ENCODE assay signal across 7 mouse cellular contexts in the genomic region with DNA sequence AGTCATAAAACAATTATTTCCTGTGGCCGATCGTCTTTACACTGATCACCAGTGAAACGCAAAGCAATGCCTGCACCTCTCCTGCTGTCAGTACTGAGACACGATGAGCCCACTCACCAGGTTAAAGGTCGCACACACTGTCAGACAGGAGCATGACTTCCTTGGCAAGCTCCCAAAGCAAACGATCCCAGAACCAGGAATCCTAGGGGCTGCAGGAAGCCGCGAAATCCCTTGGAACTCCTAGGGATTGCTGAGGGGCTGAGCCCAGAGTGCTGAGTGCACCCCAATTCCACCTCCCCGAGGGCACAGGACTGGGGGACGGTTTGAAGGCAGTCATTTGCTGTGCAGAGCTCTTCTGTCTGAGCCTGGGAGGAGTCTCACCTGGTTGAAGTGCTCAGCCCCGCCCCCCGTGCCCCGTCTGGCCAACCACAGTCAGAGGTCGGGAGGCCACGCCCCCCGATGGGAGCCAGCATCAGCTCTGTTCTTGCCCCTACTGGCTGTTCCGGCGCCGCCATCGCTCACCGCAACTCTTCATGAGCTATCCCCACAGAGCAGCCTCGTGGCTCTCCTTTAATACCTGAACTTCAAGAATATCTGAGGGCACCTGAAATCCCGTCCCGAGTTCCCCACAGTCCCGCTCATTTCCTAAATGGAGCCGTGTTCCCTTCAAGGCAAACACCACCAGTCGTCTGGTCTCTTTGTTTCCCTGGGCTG. TPM values are rescaled to one million over a fixed set of nuclear protein-coding genes. Genes with fewer than 3 reads are reported as not detected.
DNase-seq lines count a peak whose midpoint lies in the region; ATAC-seq and TF ChIP-seq lines count a peak whose summit lies in the region.

No protein-coding gene starts in this region.

- peak; percentile 98 for DNase-seq in MEL (ENCODE audit: low read depth, low spot score)
- DNase-seq in embryonic facial prominence, embryonic 14.5 days (ENCODE audit: low spot score) = peak; percentile 94
- DNase-seq in telencephalon, adult 2 months (ENCODE audit: low read depth, low spot score) = peak; percentile 43

- ATAC-seq in embryonic facial prominence, embryonic 14.5 days (ENCODE audit: low read depth) = peak; percentile 88
- ATAC-seq in hindbrain, embryonic 12.5 days (ENCODE audit: low FRiP score) = peak; percentile 65
- peak; percentile 82 for ATAC-seq in limb, embryonic 15.5 days (ENCODE audit: insufficient number of reproducible peaks, low FRiP score, low TSS enrichment, low read depth)
- peak; percentile 56 for ATAC-seq in midbrain, embryonic 15.5 days (replicated peaks)

- TF ChIP-seq CTCF in MEL (IDR thresholded peaks at IDR 0.05 in 2 of 3, conservative IDR thresholded peaks at IDR 0.05 in 1 of 3; ENCODE audit: control insufficient read depth in 1 of 3, insufficient read depth in 1 of 3, low read depth in 2 of 3, low read length in 3 of 3, poor library complexity in 1 of 3, severe bottlenecking in 1 of 3) = peak in 1 of 3 experiments; percentile 1; a peak in 1 of 6 replicates
- no peak for TF ChIP-seq CTCF in bone marrow macrophage, adult 2 months (IDR thresholded peaks at IDR 0.05; ENCODE audit: low read depth, low read length)

- H3K4me2 ChIP-seq in embryonic facial prominence, embryonic 14.5 days (ENCODE audit: low read depth, low read length) = peak overlapping the region; percentile 69
- H3K4me2 ChIP-seq in hindbrain, embryonic 12.5 days (replicated peaks) = peak overlapping the region; percentile 54
- H3K4me2 ChIP-seq in limb, embryonic 15.5 days = peak overlapping the region; percentile 63
- H3K4me2 ChIP-seq in midbrain, embryonic 15.5 days = peak overlapping the region; percentile 54

- H3K79me2 ChIP-seq in MEL (ENCODE audit: control insufficient read depth, insufficient read depth, low read length, poor library complexity) = peaks cover 2% of the 10 kb centered on the region

- H3K9me3 ChIP-seq in MEL (replicated peaks; ENCODE audit: insufficient read depth, low read length) = no peaks in the 10 kb centered on the region
- H3K9me3 ChIP-seq in embryonic facial prominence, embryonic 14.5 days (ENCODE audit: control insufficient read depth, low read length) = peaks cover 12% of the 10 kb centered on the region; the same call in 1 of the 2 replicates
- H3K9me3 ChIP-seq in hindbrain, embryonic 12.5 days (replicated peaks) = no peaks in the 10 kb centered on the region
- H3K9me3 ChIP-seq in limb, embryonic 15.5 days = no peaks in the 10 kb centered on the region
- no peaks in the 10 kb centered on the region for H3K9me3 ChIP-seq in midbrain, embryonic 15.5 days

- 8% methylated on average over 23 of the region's 27 CpGs for WGBS in embryonic facial prominence, embryonic 14.5 days
- 8% methylated on average over 27 of the region's 27 CpGs for WGBS in hindbrain, embryonic 12.5 days
- WGBS in limb, embryonic 15.5 days = 9% methylated on average over 27 of the region's 27 CpGs
- WGBS in midbrain, embryonic 15.5 days = 11% methylated on average over 27 of the region's 27 CpGs

- no peaks in the 10 kb centered on the region; a peak in 1 of 4 replicates for H3K36me3 ChIP-seq in MEL (ENCODE audit: control insufficient read depth in 1 of 2, insufficient read depth in 2 of 2, low read length in 2 of 2)
- peaks cover 7% of the 10 kb centered on the region for H3K36me3 ChIP-seq in embryonic facial prominence, embryonic 14.5 days (ENCODE audit: control insufficient read depth, insufficient read depth, low read length)
- H3K36me3 ChIP-seq in hindbrain, embryonic 12.5 days = 0 out of 2 replicates have a peak, but pooled peaks cover 3% of the 10 kb centered on the region
- H3K36me3 ChIP-seq in limb, embryonic 15.5 days = peaks cover 5% of the 10 kb centered on the region; the same call in 1 of the 2 replicates
- no peaks in the 10 kb centered on the region for H3K36me3 ChIP-seq in midbrain, embryonic 15.5 days (replicated peaks)

- H3K4me3 ChIP-seq in MEL (ENCODE audit: control insufficient read depth in 1 of 2, insufficient read depth in 1 of 2, low read depth in 2 of 2, low read length in 2 of 2) = peak overlapping the region; percentile 64 to 83
- peak overlapping the region; percentile 21; the same call in 1 of the 2 replicates for H3K4me3 ChIP-seq in bone marrow macrophage, adult 2 months (ENCODE audit: insufficient read depth, low read length)
- H3K4me3 ChIP-seq in embryonic facial prominence, embryonic 14.5 days (ENCODE audit: low read depth, low read length) = peak overlapping the region; percentile 40
- H3K4me3 ChIP-seq in hindbrain, embryonic 12.5 days = peak overlapping the region; percentile 35
- peak overlapping the region; percentile 41 for H3K4me3 ChIP-seq in limb, embryonic 15.5 days
- H3K4me3 ChIP-seq in midbrain, embryonic 15.5 days = peak overlapping the region; percentile 34

- peak in 1 of 2 experiments; percentile 80; a peak in 2 of 4 replicates for TF ChIP-seq POLR2A in MEL (IDR thresholded peaks at IDR 0.05; ENCODE audit: control insufficient read depth in 1 of 2, insufficient read depth in 1 of 2, low read depth in 1 of 2, low read length in 2 of 2, poor library complexity in 1 of 2)
- no peak for TF ChIP-seq POLR2A in bone marrow macrophage, adult 2 months (IDR thresholded peaks at IDR 0.05; ENCODE audit: borderline replicate concordance, low read depth, low read length)

- no peaks in the 10 kb centered on the region for H3K27me3 ChIP-seq in MEL (ENCODE audit: control insufficient read depth in 1 of 2, insufficient read depth in 2 of 2, low read length in 2 of 2)
- H3K27me3 ChIP-seq in embryonic facial prominence, embryonic 14.5 days (replicated peaks; ENCODE audit: control insufficient read depth, insufficient read depth, low read length) = no peaks in the 10 kb centered on the region
- H3K27me3 ChIP-seq in hindbrain, embryonic 12.5 days = no peaks in the 10 kb centered on the region
- no peaks in the 10 kb centered on the region for H3K27me3 ChIP-seq in limb, embryonic 15.5 days
- H3K27me3 ChIP-seq in midbrain, embryonic 15.5 days (replicated peaks) = no peaks in the 10 kb centered on the region

- no peak for TF ChIP-seq EP300 in MEL (IDR thresholded peaks at IDR 0.05; ENCODE audit: low read depth in 1 of 2, low read length in 2 of 2)

- peak overlapping the region; percentile 75 for H3K9ac ChIP-seq in MEL (ENCODE audit: control insufficient read depth, low read depth, low read length, poor library complexity, severe bottlenecking)
- peak overlapping the region; percentile 56 for H3K9ac ChIP-seq in embryonic facial prominence, embryonic 14.5 days (ENCODE audit: low read depth, low read length)
- H3K9ac ChIP-seq in hindbrain, embryonic 12.5 days = peak overlapping the region; percentile 47; the same call in 1 of the 2 replicates
- H3K9ac ChIP-seq in limb, embryonic 15.5 days = no peak overlapping the region; the same call in 1 of the 2 replicates
- peak overlapping the region; percentile 32 for H3K9ac ChIP-seq in midbrain, embryonic 15.5 days

- H3K27ac ChIP-seq in MEL (ENCODE audit: control insufficient read depth, low read depth, low read length) = peak overlapping the region; percentile 50
- H3K27ac ChIP-seq in bone marrow macrophage, adult 2 months (ENCODE audit: insufficient read depth, low read depth, low read length) = peak overlapping the region; percentile 66; the same call in 1 of the 2 replicates
- H3K27ac ChIP-seq in embryonic facial prominence, embryonic 14.5 days (replicated peaks; ENCODE audit: low read depth, low read length) = no peak overlapping the region
- H3K27ac ChIP-seq in hindbrain, embryonic 12.5 days = peak overlapping the region; percentile 62
- H3K27ac ChIP-seq in limb, embryonic 15.5 days = no peak overlapping the region
- peak overlapping the region; percentile 69 for H3K27ac ChIP-seq in midbrain, embryonic 15.5 days

- TF ChIP-seq RAD21 in MEL (IDR thresholded peaks at IDR 0.05; ENCODE audit: low read depth, low read length) = no peak

- H3K4me1 ChIP-seq in MEL (ENCODE audit: control insufficient read depth in 1 of 2, insufficient read depth in 2 of 2, low read length in 2 of 2) = 0 out of 4 replicates have a peak, but pooled peaks cover 0 to 5% of the 10 kb centered on the region in 2 experiments
- H3K4me1 ChIP-seq in bone marrow macrophage, adult 2 months (ENCODE audit: control insufficient read depth, insufficient read depth, low read length) = peaks cover 23% of the 10 kb centered on the region
- 0 out of 2 replicates have a peak, but pooled peaks cover 3% of the 10 kb centered on the region for H3K4me1 ChIP-seq in embryonic facial prominence, embryonic 14.5 days (ENCODE audit: control insufficient read depth, insufficient read depth, low read length)
- peaks cover 5% of the 10 kb centered on the region; the same call in 1 of the 2 replicates for H3K4me1 ChIP-seq in hindbrain, embryonic 12.5 days
- peaks cover 12% of the 10 kb centered on the region for H3K4me1 ChIP-seq in limb, embryonic 15.5 days
- H3K4me1 ChIP-seq in midbrain, embryonic 15.5 days = no peaks in the 10 kb centered on the region

RNA-seq across cellular contexts. Expression of gene 1500011B03Rik, which starts 2.9 kb away (rescaled TPM):
- total RNA-seq in MEL (2012; rRNA removed) = 47.7 and 56.0 TPM in 2 replicates
- polyA plus RNA-seq in MEL (2012; ENCODE audit: insufficient read depth in 1 of 2, insufficient read length in 2 of 2, low read depth in 1 of 2, low replicate concordance in 2 of 2, missing spikeins in 1 of 2) = 10 to 100 TPM in 1 of 2 experiments, not detected in 1; 75.2 TPM
- 32.9 and 35.7 TPM in 2 replicates for polyA plus RNA-seq in bone marrow macrophage, adult 2 months (2012; ENCODE audit: insufficient read depth, insufficient read length, missing spikeins)
- polyA plus RNA-seq in embryonic facial prominence, embryonic 14.5 days (2014; fragmentation: Nextera tagmentation; extraction: Ambion mirVana) = 97.9 and 99.8 TPM in 2 replicates
- polyA plus RNA-seq in hindbrain, embryonic 12.5 days (2016; fragmentation: Nextera tagmentation; extraction: Ambion mirVana) = 165 TPM in 2 replicates
- 73.5 and 76.4 TPM in 2 replicates for polyA plus RNA-seq in limb, embryonic 15.5 days (2015; fragmentation: Nextera tagmentation; extraction: Ambion mirVana)
- 270 and 271 TPM in 2 replicates for polyA plus RNA-seq in midbrain, embryonic 15.5 days (2015; fragmentation: Nextera tagmentation; extraction: Ambion mirVana)

RNA-seq across cellular contexts. Expression of gene 4930519G04Rik, which starts 27.3 kb away (rescaled TPM):
- not detected in 2 replicates for total RNA-seq in MEL (2012; rRNA removed)
- polyA plus RNA-seq in MEL (2012; ENCODE audit: insufficient read depth in 1 of 2, insufficient read length in 2 of 2, low read depth in 1 of 2, low replicate concordance in 2 of 2, missing spikeins in 1 of 2) = not detected
- polyA plus RNA-seq in bone marrow macrophage, adult 2 months (2012; ENCODE audit: insufficient read depth, insufficient read length, missing spikeins) = not detected in 2 replicates
- polyA plus RNA-seq in embryonic facial prominence, embryonic 14.5 days (2014; fragmentation: Nextera tagmentation; extraction: Ambion mirVana) = not detected in 2 replicates
- not detected in 2 replicates for polyA plus RNA-seq in hindbrain, embryonic 12.5 days (2016; fragmentation: Nextera tagmentation; extraction: Ambion mirVana)
- not detected in 2 replicates for polyA plus RNA-seq in limb, embryonic 15.5 days (2015; fragmentation: Nextera tagmentation; extraction: Ambion mirVana)
- not detected in 2 replicates for polyA plus RNA-seq in midbrain, embryonic 15.5 days (2015; fragmentation: Nextera tagmentation; extraction: Ambion mirVana)

RNA-seq across cellular contexts. Expression of gene Gm9936, which starts 32.3 kb away (rescaled TPM):
- total RNA-seq in MEL (2012; rRNA removed) = not detected in 2 replicates
- polyA plus RNA-seq in MEL (2012; ENCODE audit: insufficient read depth in 1 of 2, insufficient read length in 2 of 2, low read depth in 1 of 2, low replicate concordance in 2 of 2, missing spikeins in 1 of 2) = not detected
- polyA plus RNA-seq in bone marrow macrophage, adult 2 months (2012; ENCODE audit: insufficient read depth, insufficient read length, missing spikeins) = not detected in 2 replicates
- polyA plus RNA-seq in embryonic facial prominence, embryonic 14.5 days (2014; fragmentation: Nextera tagmentation; extraction: Ambion mirVana) = 0.22 and 0.31 TPM in 2 replicates
- 0.56 and 0.76 TPM in 2 replicates for polyA plus RNA-seq in hindbrain, embryonic 12.5 days (2016; fragmentation: Nextera tagmentation; extraction: Ambion mirVana)
- polyA plus RNA-seq in limb, embryonic 15.5 days (2015; fragmentation: Nextera tagmentation; extraction: Ambion mirVana) = 0.05 and 0.07 TPM in 2 replicates
- polyA plus RNA-seq in midbrain, embryonic 15.5 days (2015; fragmentation: Nextera tagmentation; extraction: Ambion mirVana) = 3.0 and 3.6 TPM in 2 replicates

RNA-seq across cellular contexts. Expression of gene Git2, which starts 50.8 kb away (rescaled TPM):
- total RNA-seq in MEL (2012; rRNA removed) = 24.0 and 29.1 TPM in 2 replicates
- 10 to 100 TPM; 64.9 to 71.7 TPM for polyA plus RNA-seq in MEL (2012; ENCODE audit: insufficient read depth in 1 of 2, insufficient read length in 2 of 2, low read depth in 1 of 2, low replicate concordance in 2 of 2, missing spikeins in 1 of 2)
- polyA plus RNA-seq in bone marrow macrophage, adult 2 months (2012; ENCODE audit: insufficient read depth, insufficient read length, missing spikeins) = 111 and 116 TPM in 2 replicates
- 40.1 and 42.0 TPM in 2 replicates for polyA plus RNA-seq in embryonic facial prominence, embryonic 14.5 days (2014; fragmentation: Nextera tagmentation; extraction: Ambion mirVana)
- 47.2 and 57.1 TPM in 2 replicates for polyA plus RNA-seq in hindbrain, embryonic 12.5 days (2016; fragmentation: Nextera tagmentation; extraction: Ambion mirVana)
- polyA plus RNA-seq in limb, embryonic 15.5 days (2015; fragmentation: Nextera tagmentation; extraction: Ambion mirVana) = 44.9 and 47.8 TPM in 2 replicates
- 51.6 and 52.9 TPM in 2 replicates for polyA plus RNA-seq in midbrain, embryonic 15.5 days (2015; fragmentation: Nextera tagmentation; extraction: Ambion mirVana)

RNA-seq across cellular contexts. Expression of gene Ankrd13a, which starts 51.7 kb away (rescaled TPM):
- 140 and 180 TPM in 2 replicates for total RNA-seq in MEL (2012; rRNA removed)
- polyA plus RNA-seq in MEL (2012; ENCODE audit: insufficient read depth in 1 of 2, insufficient read length in 2 of 2, low read depth in 1 of 2, low replicate concordance in 2 of 2, missing spikeins in 1 of 2) = 100 to 1,000 TPM; 110 to 184 TPM
- polyA plus RNA-seq in bone marrow macrophage, adult 2 months (2012; ENCODE audit: insufficient read depth, insufficient read length, missing spikeins) = 102 and 116 TPM in 2 replicates
- polyA plus RNA-seq in embryonic facial prominence, embryonic 14.5 days (2014; fragmentation: Nextera tagmentation; extraction: Ambion mirVana) = 61.4 and 65.4 TPM in 2 replicates
- 80.2 and 81.9 TPM in 2 replicates for polyA plus RNA-seq in hindbrain, embryonic 12.5 days (2016; fragmentation: Nextera tagmentation; extraction: Ambion mirVana)
- 40.8 and 47.0 TPM in 2 replicates for polyA plus RNA-seq in limb, embryonic 15.5 days (2015; fragmentation: Nextera tagmentation; extraction: Ambion mirVana)
- polyA plus RNA-seq in midbrain, embryonic 15.5 days (2015; fragmentation: Nextera tagmentation; extraction: Ambion mirVana) = 31.1 and 34.7 TPM in 2 replicates

Comparison
In these comparisons a context has a peak if more than half of its experiments do, and no peak if none do; other contexts are left out.
1. DNase-seq: peak in every context shown above with its lines; median percentile 98 in MEL; 94 in embryonic facial prominence, embryonic 14.5 days; 43 in telencephalon, adult 2 months.
2. H3K27ac ChIP-seq: peak in MEL (single experiment), bone marrow macrophage, adult 2 months (single experiment), hindbrain, embryonic 12.5 days (single experiment) and midbrain, embryonic 15.5 days (single experiment); none in embryonic facial prominence, embryonic 14.5 days (single experiment) and limb, embryonic 15.5 days (single experiment).
3. H3K4me3 ChIP-seq: peak in every context shown above with its lines; median percentile 74 in MEL; 41 in limb, embryonic 15.5 days; 40 in embryonic facial prominence, embryonic 14.5 days; 35 in hindbrain, embryonic 12.5 days; 34 in midbrain, embryonic 15.5 days; 21 in bone marrow macrophage, adult 2 months.
4. Peak in every context shown above with its lines, with median percentiles within 50 percentile points of each other: ATAC-seq and H3K4me2 ChIP-seq.